Comparison of ENCODE assay signal across 12 mouse cellular contexts in genomic region chr11:7197491-7197941, GRCm38 (mm10). TPM values are rescaled to one million over a fixed set of nuclear protein-coding genes. Genes with fewer than 3 reads are reported as not detected.
A peak's percentile ranks its signal among the peaks of the same experiment; 100 is the strongest.
DNase-seq lines count a peak whose midpoint lies in the region; ATAC-seq and TF ChIP-seq lines count a peak whose summit lies in the region.
"Had no signal": no experiment of that assay in that cellular context is flagged by ENCODE, and none has a peak within 500 bp of the region (broad histone marks: within the 10 kb centered on the region; RNA-seq: fewer than 3 reads in every experiment).

Gene Igfbp1, plus strand, starts transcription at chr11:7197782.

- no peaks in the 10 kb centered on the region for H3K27me3 ChIP-seq in lung, embryonic 16.5 days (ENCODE audit: control insufficient read depth, insufficient read depth, low read depth, low read length)
- H3K27me3 ChIP-seq in kidney, adult 2 months (replicated peaks; ENCODE audit: control insufficient read depth, insufficient read depth, low read length) = no peaks in the 10 kb centered on the region
- no peaks in the 10 kb centered on the region for H3K27me3 ChIP-seq in stomach, embryonic 14.5 days (ENCODE audit: control insufficient read depth, insufficient read depth, low read length)

- no peak within 1 kb of the TSS for H3K4me2 ChIP-seq in lung, embryonic 16.5 days (ENCODE audit: low read depth, low read length)
- H3K4me2 ChIP-seq in stomach, embryonic 14.5 days (replicated peaks; ENCODE audit: low read depth, low read length) = no peak within 1 kb of the TSS

- H3K9ac ChIP-seq in lung, embryonic 16.5 days (ENCODE audit: low read length) = no peak within 1 kb of the TSS
- H3K9ac ChIP-seq in stomach, embryonic 14.5 days (replicated peaks; ENCODE audit: low read depth, low read length) = no peak within 1 kb of the TSS

- H3K4me3 ChIP-seq in lung, embryonic 16.5 days (ENCODE audit: low read length) = no peak within 1 kb of the TSS
- peak within 1 kb of the TSS; percentile 47 for H3K4me3 ChIP-seq in kidney, adult 2 months (ENCODE audit: insufficient read depth, low read depth, low read length)
- H3K4me3 ChIP-seq in stomach, embryonic 14.5 days (ENCODE audit: low read depth, low read length) = no peak within 1 kb of the TSS

- no peak for ATAC-seq in lung, embryonic 16.5 days (ENCODE audit: low read depth)
- peak; percentile 51 for ATAC-seq in stomach, embryonic 14.5 days (ENCODE audit: insufficient number of reproducible peaks, insufficient read depth, low FRiP score, low read depth)
- ATAC-seq in granulocyte monocyte progenitor cell, adult 5-6 weeks (replicated peaks; ENCODE audit: poor library complexity, severe bottlenecking) = no peak

- TF ChIP-seq POLR2A in kidney, adult 2 months (IDR thresholded peaks at IDR 0.05; ENCODE audit: low read depth, low read length) = no peak

- peaks cover 2% of the 10 kb centered on the region; the same call in 1 of the 2 replicates for H3K9me3 ChIP-seq in lung, embryonic 16.5 days (ENCODE audit: control insufficient read depth, low read length)
- H3K9me3 ChIP-seq in stomach, embryonic 14.5 days (ENCODE audit: control insufficient read depth, low read depth, low read length) = no peaks in the 10 kb centered on the region

- DNase-seq in lung, postnatal 14 days = no peak
- DNase-seq in kidney, adult 2 months = peak; percentile 88
- DNase-seq in kidney, postnatal 36 days = peak; percentile 85 to 89
- DNase-seq in layer of hippocampus, adult 9-10 months (ENCODE audit: low spot score) = no peak
- DNase-seq: adrenal gland, adult 8-10 months; cerebellum, adult 8-10 months; heart, adult 18-20 months had no signal

- no peaks in the 10 kb centered on the region for H3K36me3 ChIP-seq in lung, embryonic 16.5 days (ENCODE audit: control insufficient read depth, insufficient read depth, low read length)
- H3K36me3 ChIP-seq in kidney, adult 2 months (ENCODE audit: control insufficient read depth, insufficient read depth, low read length) = no peaks in the 10 kb centered on the region
- no peaks in the 10 kb centered on the region for H3K36me3 ChIP-seq in stomach, embryonic 14.5 days (ENCODE audit: control insufficient read depth, insufficient read depth, low read length)
- H3K36me3 ChIP-seq: G1E had no signal

- no peaks in the 10 kb centered on the region for H3K4me1 ChIP-seq in lung, embryonic 16.5 days (replicated peaks; ENCODE audit: control insufficient read depth, insufficient read depth, low read length)
- peaks cover 8% of the 10 kb centered on the region; the same call in 1 of the 2 replicates for H3K4me1 ChIP-seq in kidney, adult 2 months (ENCODE audit: control insufficient read depth, insufficient read depth, low read length)
- 0 out of 2 replicates have a peak, but pooled peaks cover 2% of the 10 kb centered on the region for H3K4me1 ChIP-seq in stomach, embryonic 14.5 days (ENCODE audit: control insufficient read depth, insufficient read depth, low read length)

- TF ChIP-seq CTCF in kidney, adult 2 months (conservative IDR thresholded peaks at IDR 0.05; ENCODE audit: insufficient read depth, insufficient read length, low read depth, low read length) = no peak

- H3K27ac ChIP-seq in lung, embryonic 16.5 days (ENCODE audit: low read length) = peak within 1 kb of the TSS; percentile 58
- peak within 1 kb of the TSS; percentile 72 for H3K27ac ChIP-seq in kidney, adult 2 months (ENCODE audit: insufficient read depth, low read depth, low read length)
- H3K27ac ChIP-seq in stomach, embryonic 14.5 days (ENCODE audit: low read length) = no peak within 1 kb of the TSS

- WGBS in lung, embryonic 16.5 days = 60% methylated on average over 12 of the region's 12 CpGs
- 34% methylated on average over 12 of the region's 12 CpGs for WGBS in kidney, adult 2 months
- WGBS in stomach, embryonic 14.5 days = 59% methylated on average over 12 of the region's 12 CpGs

RNA-seq across cellular contexts. Expression of gene Igfbp1, which starts in this region (rescaled TPM):
- 0.58 and 3.4 TPM in 2 replicates for polyA plus RNA-seq in lung, embryonic 16.5 days (2015; fragmentation: Nextera tagmentation; extraction: Ambion mirVana)
- 28.0 and 37.5 TPM in 2 replicates for polyA plus RNA-seq in kidney, adult 2 months (2012; rRNA removed)
- 1.5 and 1.7 TPM in 2 replicates for polyA plus RNA-seq in stomach, embryonic 14.5 days (2014; fragmentation: Nextera tagmentation; extraction: Ambion mirVana)
- not detected in 2 replicates for total RNA-seq in granulocyte monocyte progenitor cell, adult 5-6 weeks (2014; fragmentation: Nextera tagmentation)
- total RNA-seq in granulocyte monocyte progenitor cell, adult 5-6 weeks (2017) = not detected in 2 replicates
- total RNA-seq: adrenal gland, adult 8-10 months; heart, adult 18-20 months; left cerebral cortex, postnatal 36 days had no signal
- polyA plus RNA-seq: G1E had no signal

Comparison
In these comparisons a context has a peak if more than half of its experiments do, and no peak if none do; other contexts are left out.
1. DNase-seq: peak in kidney, adult 2 months (single experiment) and kidney, postnatal 36 days (2 of 2); none in lung, postnatal 14 days (single experiment) and layer of hippocampus, adult 9-10 months (single experiment).